Mouse (Mus musculus) heart, postnatal 0 days (tissue): ENCODE results near the gene Bsg.

ENCODE experiments used
- CTCF ChIP-seq: IDR thresholded peaks from 2 replicates; pipeline ENCODE4 v1.5.1; 2016; ENCODE audit warnings: antibody characterized with exemption, control low read depth, low read depth
- EP300 ChIP-seq: IDR thresholded peaks from 2 replicates; pipeline ENCODE4 v1.6.1; 2016; ENCODE audit warnings: antibody characterized with exemption, low read depth

GRCm38 (mm10) chr10:79665051-79665450 is 39.2 kb upstream of the Bsg start:
- TF ChIP-seq CTCF (no peak), EP300 (no peak)
